Comparison of ENCODE assay signal across 15 mouse cellular contexts in genomic region chr4:32217593-32217992, GRCm38 (mm10). TPM values are rescaled to one million over a fixed set of nuclear protein-coding genes. Genes with fewer than 3 reads are reported as not detected.
DNase-seq lines count a peak whose midpoint lies in the region; ATAC-seq and TF ChIP-seq lines count a peak whose summit lies in the region.
"Had no signal": no experiment of that assay in that cellular context is flagged by ENCODE, and none has a peak within 500 bp of the region (broad histone marks: within the 10 kb centered on the region; RNA-seq: fewer than 3 reads in every experiment).

No protein-coding gene starts in this region.

- H3K4me3 ChIP-seq in forebrain, postnatal 0 days (ENCODE audit: low read depth, low read length) = no peak overlapping the region
- H3K4me3 ChIP-seq in lung, adult 2 months (replicated peaks; ENCODE audit: extremely low read depth, low read depth, low read length) = no peak overlapping the region
- H3K4me3 ChIP-seq: heart, embryonic 10.5 days; hindbrain, embryonic 13.5 days; limb, embryonic 12.5 days; lung, embryonic 15.5 days; midbrain, embryonic 12.5 days; neural tube, embryonic 15.5 days had no signal

- H3K4me1 ChIP-seq in forebrain, postnatal 0 days (ENCODE audit: insufficient read depth) = peaks cover 9% of the 10 kb centered on the region; the same call in 1 of the 2 replicates
- peaks cover 4% of the 10 kb centered on the region for H3K4me1 ChIP-seq in lung, adult 2 months (ENCODE audit: control insufficient read depth, insufficient read depth, low read length)

- no peaks in the 10 kb centered on the region for H3K36me3 ChIP-seq in forebrain, postnatal 0 days (ENCODE audit: insufficient read depth)
- H3K36me3 ChIP-seq: heart, embryonic 10.5 days; hindbrain, embryonic 13.5 days; limb, embryonic 12.5 days; lung, embryonic 15.5 days; midbrain, embryonic 12.5 days; neural tube, embryonic 15.5 days had no signal

- ATAC-seq in forebrain, postnatal 0 days = peak; percentile 76
- no peak for ATAC-seq in erythroid progenitor cell, adult 5-6 weeks (replicated peaks; ENCODE audit: low FRiP score, poor library complexity, severe bottlenecking)

- TF ChIP-seq POLR2A in lung, adult 2 months (IDR thresholded peaks at IDR 0.05; ENCODE audit: borderline replicate concordance, extremely low read depth, low read depth, low read length) = no peak

- no peak overlapping the region for H3K4me2 ChIP-seq in forebrain, postnatal 0 days (ENCODE audit: low read depth)
- H3K4me2 ChIP-seq: hindbrain, embryonic 13.5 days; limb, embryonic 12.5 days; lung, embryonic 15.5 days; midbrain, embryonic 12.5 days; neural tube, embryonic 15.5 days had no signal

- H3K9ac ChIP-seq in forebrain, postnatal 0 days = no peak overlapping the region
- H3K9ac ChIP-seq: hindbrain, embryonic 13.5 days; limb, embryonic 12.5 days; lung, embryonic 15.5 days; midbrain, embryonic 12.5 days; neural tube, embryonic 15.5 days had no signal

- H3K9me3 ChIP-seq in forebrain, postnatal 0 days (ENCODE audit: low read length) = no peaks in the 10 kb centered on the region
- H3K9me3 ChIP-seq: heart, embryonic 10.5 days; hindbrain, embryonic 13.5 days; limb, embryonic 12.5 days; lung, embryonic 15.5 days; midbrain, embryonic 12.5 days; neural tube, embryonic 15.5 days had no signal

- no peak overlapping the region; the same call in 1 of the 2 replicates for H3K27ac ChIP-seq in forebrain, postnatal 0 days (ENCODE audit: low read depth, low read length)
- H3K27ac ChIP-seq: heart, embryonic 10.5 days; hindbrain, embryonic 13.5 days; limb, embryonic 12.5 days; lung, embryonic 15.5 days; midbrain, embryonic 12.5 days; neural tube, embryonic 15.5 days had no signal

- TF ChIP-seq CTCF in forebrain, postnatal 0 days (IDR thresholded peaks at IDR 0.05; ENCODE audit: low read depth) = no peak
- TF ChIP-seq CTCF in lung, adult 2 months (IDR thresholded peaks at IDR 0.05; ENCODE audit: insufficient read depth, low read length) = no peak

- no peaks in the 10 kb centered on the region for H3K27me3 ChIP-seq in forebrain, postnatal 0 days (ENCODE audit: insufficient read depth, low read length)
- H3K27me3 ChIP-seq: hindbrain, embryonic 13.5 days; limb, embryonic 12.5 days; lung, embryonic 15.5 days; neural tube, embryonic 15.5 days had no signal

- WGBS in forebrain, postnatal 0 days = 82% methylated on average over 12 of the region's 12 CpGs
- 94% methylated on average over 12 of the region's 12 CpGs for WGBS in lung, adult 2 months

- peak; percentile 85 for DNase-seq in CD4-positive, CD25-positive, alpha-beta regulatory T cell, adult 2 months (ENCODE audit: low read depth, low spot score)
- peak; percentile 78 for DNase-seq in forebrain, postnatal 0 days
- DNase-seq in layer of hippocampus, adult 9-10 months (ENCODE audit: low spot score) = peak; percentile 73
- DNase-seq in naive thymus-derived CD4-positive, alpha-beta T cell, adult 2 months (ENCODE audit: low read depth) = peak; percentile 38
- DNase-seq in lung, adult 2 months = no peak
- no peak for DNase-seq in adrenal gland, postnatal 25 days
- no peak for DNase-seq in retina, embryonic 14.5 days (ENCODE audit: low spot score)
- DNase-seq: cerebellum, adult 2 months had no signal

RNA-seq across cellular contexts. Expression of gene Bach2, which starts 21.0 kb away (rescaled TPM):
- 16.2 and 19.0 TPM in 2 replicates for total RNA-seq in forebrain, postnatal 0 days (2014; rRNA removed)
- 9.1 and 16.0 TPM in 2 replicates for polyA plus RNA-seq in forebrain, postnatal 0 days (2015; fragmentation: Nextera tagmentation; extraction: Ambion mirVana)
- total RNA-seq in erythroid progenitor cell, adult 5-6 weeks (2015; ENCODE audit: low replicate concordance) = 14.4 and 14.7 TPM in 2 replicates
- total RNA-seq in erythroid progenitor cell, adult 5-6 weeks (2017; ENCODE audit: low replicate concordance) = 2.1 and 12.8 TPM in 2 replicates
- polyA plus RNA-seq in lung, adult 2 months (2012; rRNA removed) = 3.8 and 7.5 TPM in 2 replicates
- total RNA-seq in adrenal gland, postnatal 25 days (2021) = 1.3 and 4.7 TPM in 2 replicates

Comparison
In these comparisons a context has a peak if more than half of its experiments do, and no peak if none do; other contexts are left out.
1. DNase-seq: peak in CD4-positive, CD25-positive, alpha-beta regulatory T cell, adult 2 months (single experiment), forebrain, postnatal 0 days (single experiment), layer of hippocampus, adult 9-10 months (single experiment) and naive thymus-derived CD4-positive, alpha-beta T cell, adult 2 months (single experiment); none in lung, adult 2 months (single experiment), adrenal gland, postnatal 25 days (single experiment) and retina, embryonic 14.5 days (single experiment).